Mouse (Mus musculus): ENCODE data around the gene Gm13691.

- no peak for TF ChIP-seq POLR2A (IDR thresholded peaks at IDR 0.05; ENCODE audit: borderline replicate concordance, extremely low read depth, low read depth, low read length)
- TF ChIP-seq CTCF (IDR thresholded peaks at IDR 0.05; ENCODE audit: insufficient read depth, low read length) = no peak
Measured at GRCm38 (mm10) chr2:84014572-84014971, 24.2 kb downstream of the Gm13691 start.
